Mouse (Mus musculus) retina, embryonic 14.5 days (tissue): Measurements from ENCODE around the gene Syndig1.

Experiments used
- DNase-seq: peaks from one replicate; pipeline ENCODE4 v3.0.0-alpha.2; 2015; ENCODE audit warnings: low spot score

Gene Syndig1

DNA sequence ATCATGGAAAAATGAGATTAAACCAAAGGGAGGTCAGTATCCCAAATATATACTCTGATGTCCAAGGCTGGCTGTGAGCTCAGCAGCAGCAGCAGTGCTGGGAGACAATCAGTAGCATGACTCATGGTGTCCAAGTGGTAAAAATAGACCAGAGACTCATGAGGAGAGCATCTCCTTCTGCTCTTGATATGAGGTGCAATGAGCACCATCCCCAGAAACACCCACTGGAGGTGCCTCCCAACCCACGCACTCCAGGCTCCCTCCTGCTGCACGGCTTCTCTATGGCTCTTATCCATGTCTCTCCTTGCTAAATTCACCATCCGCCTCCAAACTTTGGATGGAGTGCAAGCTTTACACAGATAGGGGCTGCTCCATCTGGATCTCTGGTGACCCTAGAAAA is 44.3 kb downstream of the Syndig1 start:
- no peak for DNase-seq

DNA sequence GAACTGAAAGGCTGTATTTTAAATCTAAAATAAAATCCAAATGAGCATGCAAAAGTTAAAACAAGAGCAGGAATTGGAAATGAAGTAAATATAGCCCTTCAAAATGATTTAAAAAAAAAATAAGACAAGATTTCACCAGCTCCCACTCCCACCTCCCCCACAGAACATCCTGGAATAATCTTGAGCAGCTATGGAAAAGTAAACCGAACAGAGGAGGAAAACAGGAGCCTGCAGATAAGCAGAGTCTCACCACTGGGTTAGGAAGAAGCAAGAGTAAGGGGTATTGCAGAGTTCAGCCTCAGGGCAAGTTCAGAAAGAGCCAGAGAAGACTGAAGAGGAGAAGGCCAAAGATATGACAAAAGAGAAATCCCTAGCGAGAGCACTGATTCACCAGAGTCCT is 48.9 kb downstream of the Syndig1 start:
- no peak for DNase-seq

GRCm38 (mm10) chr2:149887634-149888033 is 58.6 kb downstream of the Syndig1 start:
- no peak for DNase-seq

- DNase-seq = peak; percentile 53
Measured at GRCm38 (mm10) chr2:149891647-149892046, 62.6 kb downstream of the Syndig1 start.

GRCm38 (mm10) chr2:149896337-149896736 is 67.3 kb downstream of the Syndig1 start:
- DNase-seq = no peak

DNA sequence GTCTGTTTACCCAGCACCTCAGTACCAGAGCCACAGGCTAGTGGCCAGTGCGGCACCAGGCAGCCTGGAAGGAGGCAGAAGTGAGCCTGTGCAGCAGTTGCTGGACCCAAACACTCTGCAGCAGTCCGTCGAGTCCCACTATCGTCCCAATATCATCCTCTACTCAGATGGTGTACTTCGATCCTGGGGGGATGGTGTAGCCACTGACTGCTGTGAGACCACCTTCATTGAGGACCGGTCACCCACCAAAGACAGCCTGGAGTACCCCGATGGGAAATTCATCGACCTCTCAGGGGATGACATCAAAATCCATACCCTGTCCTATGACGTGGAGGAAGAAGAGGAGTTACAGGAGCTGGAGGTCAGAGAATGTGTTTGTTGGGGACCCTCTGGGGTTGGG is 70.6 kb downstream of the Syndig1 start:
- no peak for DNase-seq

GRCm38 (mm10) chr2:149900606-149901005 is 71.6 kb downstream of the Syndig1 start:
- DNase-seq = no peak

DNA sequence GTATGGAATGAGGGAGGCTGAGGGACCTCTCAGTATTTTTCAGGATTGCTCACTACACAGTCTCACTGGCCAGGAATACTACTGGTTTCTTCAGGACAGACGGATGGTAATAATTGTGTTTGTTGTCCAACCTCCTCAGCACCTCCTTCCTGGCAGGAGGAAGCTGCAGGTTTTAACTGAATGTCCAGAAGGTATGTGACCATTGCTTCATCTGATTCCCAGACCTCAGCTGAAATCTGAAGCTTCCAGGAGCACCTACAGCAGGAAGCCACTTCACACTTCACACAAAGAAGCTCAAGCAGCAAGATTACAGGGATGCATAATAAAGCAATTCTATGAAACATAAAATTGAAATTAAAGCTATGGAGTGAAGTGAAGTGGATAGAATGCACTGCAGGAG is 75.4 kb downstream of the Syndig1 start:
- DNase-seq = no peak

DNA sequence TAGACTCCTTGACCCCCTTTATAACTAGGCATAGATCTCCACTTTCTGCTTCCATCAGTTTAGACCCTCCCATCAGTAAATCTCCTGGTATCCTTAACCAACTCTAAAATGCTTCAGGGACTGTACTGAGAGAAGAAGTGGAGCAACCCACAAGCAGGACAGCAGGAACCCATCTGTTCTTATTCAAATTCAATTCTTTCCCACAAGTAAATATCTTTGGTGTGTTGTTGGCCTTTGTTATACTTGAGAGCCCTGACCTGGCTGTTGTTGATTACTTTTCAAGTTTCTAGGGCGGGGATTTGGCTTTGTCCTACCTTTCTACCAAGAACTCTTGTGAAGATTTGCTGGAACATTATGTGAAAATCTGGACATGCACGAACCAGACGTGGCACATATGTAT is 77.7 kb downstream of the Syndig1 start:
- no peak for DNase-seq

DNA sequence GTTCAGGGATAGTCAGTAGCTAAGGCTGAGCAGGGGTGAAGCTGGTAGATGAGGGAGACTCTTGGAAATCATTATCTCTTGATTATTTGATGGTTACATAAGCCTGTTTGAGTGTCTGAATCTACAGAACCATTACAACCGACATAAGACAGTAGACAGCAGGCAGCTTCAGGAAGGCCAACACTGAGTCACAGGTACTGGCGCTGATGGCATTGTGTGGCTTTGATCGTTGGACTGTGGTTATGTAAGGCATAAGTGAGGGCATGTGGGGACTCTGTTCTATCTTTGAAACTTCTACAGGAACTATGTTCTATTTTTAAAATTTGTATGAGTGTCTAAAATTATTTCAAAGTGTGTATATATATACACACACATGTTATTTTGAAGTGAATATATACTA is 88.2 kb downstream of the Syndig1 start:
- DNase-seq = no peak

DNA sequence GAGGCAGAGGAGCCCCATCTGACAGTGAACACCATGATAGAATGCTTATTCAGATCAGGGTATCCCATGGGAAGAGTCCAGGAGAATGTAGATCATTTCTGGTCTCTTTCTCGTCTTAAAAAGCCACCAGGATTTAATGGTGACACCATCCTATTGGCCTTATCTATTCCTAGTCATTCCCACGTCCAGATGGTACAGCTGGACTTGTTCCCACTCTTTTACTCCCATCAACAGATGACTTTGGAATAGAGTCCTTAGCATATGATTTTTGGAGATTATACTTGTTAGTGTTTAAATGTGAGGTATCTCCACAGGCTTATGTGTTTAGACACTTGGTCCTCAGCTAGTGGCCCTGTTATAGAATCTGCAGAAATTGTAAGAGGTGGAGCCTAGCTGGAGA is 94.5 kb downstream of the Syndig1 start:
- DNase-seq = no peak

- DNase-seq = no peak
Measured at GRCm38 (mm10) chr2:149925911-149926310, 96.9 kb downstream of the Syndig1 start.

DNA sequence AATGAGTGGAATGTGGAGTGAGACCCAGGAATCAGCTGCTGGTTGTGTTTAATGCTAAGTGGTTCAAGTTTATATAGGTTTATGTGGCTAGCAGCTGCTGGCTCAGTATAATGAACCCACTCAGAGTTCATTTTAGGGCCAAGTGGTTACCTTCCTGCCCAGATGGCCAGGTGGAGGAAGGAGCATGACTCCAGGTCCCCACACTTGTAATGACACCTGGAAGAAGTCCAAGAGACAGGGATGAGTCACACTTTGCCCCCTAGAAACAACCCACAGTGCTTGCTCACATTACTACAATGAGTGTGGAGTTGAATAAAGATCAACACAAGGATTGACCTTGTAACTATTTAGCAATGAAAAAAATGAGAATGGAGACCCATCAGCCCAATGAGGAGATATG is 98.0 kb downstream of the Syndig1 start:
- no peak for DNase-seq

- no peak for DNase-seq
Measured at GRCm38 (mm10) chr2:149927481-149927880, 98.5 kb downstream of the Syndig1 start.

GRCm38 (mm10) chr2:149929986-149930385 is 101.0 kb downstream of the Syndig1 start:
- no peak for DNase-seq

- no peak for DNase-seq
Measured at GRCm38 (mm10) chr2:149931111-149931510, 102.1 kb downstream of the Syndig1 start.

- no peak for DNase-seq
Measured at GRCm38 (mm10) chr2:149932095-149932494, 103.1 kb downstream of the Syndig1 start.

DNA sequence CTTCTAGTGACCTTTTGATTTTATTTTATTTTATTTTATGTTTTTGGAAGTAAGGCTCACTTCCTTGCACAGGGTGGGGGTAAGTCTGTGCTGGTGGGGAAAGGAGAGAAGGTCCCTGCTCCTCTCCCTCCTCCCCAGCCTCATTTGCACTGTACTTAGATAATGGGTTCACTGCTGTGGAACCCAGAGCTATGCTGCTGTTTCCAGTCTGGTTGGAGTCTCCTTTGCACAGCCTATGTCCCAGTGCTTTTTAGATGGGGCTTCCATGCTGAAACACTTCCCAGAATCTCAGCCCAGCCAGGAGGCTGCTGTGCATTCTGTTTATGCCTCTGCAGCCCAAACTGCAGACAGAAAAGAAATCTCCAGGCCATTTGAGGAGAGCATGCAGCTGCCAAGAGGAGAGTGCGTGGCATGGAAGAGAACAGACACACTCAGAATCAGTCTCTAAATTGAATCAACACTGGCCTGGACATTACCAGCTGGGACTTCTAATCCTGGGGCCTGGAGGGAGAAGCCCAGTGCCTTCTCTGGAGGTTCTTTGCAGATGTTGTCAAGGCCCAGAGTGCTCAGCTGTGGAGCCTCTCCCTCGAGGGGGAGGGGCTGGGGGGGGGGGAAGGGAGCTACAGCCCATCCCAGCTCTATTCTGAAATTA is 104.4 kb downstream of the Syndig1 start:
- no peak for DNase-seq

GRCm38 (mm10) chr2:149934139-149934538 is 105.1 kb downstream of the Syndig1 start:
- DNase-seq = peak; percentile 13

GRCm38 (mm10) chr2:149938829-149939228 is 109.8 kb downstream of the Syndig1 start:
- no peak for DNase-seq

DNA sequence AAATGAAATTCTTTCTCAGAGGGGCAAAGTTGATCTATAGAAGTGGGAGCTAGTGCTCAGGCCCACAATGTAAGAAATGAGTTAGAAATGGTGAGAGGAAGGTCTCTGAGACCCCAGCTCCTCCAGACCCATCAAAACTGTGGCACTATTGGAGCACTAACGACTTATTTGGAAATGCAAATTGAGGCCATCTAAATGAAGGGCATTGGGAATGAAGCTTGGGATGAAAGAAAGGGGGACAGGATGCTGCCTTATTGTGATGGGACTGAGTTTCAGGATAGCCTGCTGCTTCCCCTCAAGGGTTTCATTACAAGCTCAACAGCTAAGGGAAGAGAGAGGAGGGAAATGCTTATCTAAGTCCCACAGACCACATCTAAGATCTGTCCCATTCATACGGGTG is 110.6 kb downstream of the Syndig1 start:
- DNase-seq = no peak

GRCm38 (mm10) chr2:149950641-149951040 is 121.6 kb downstream of the Syndig1 start:
- DNase-seq = no peak

- peak; percentile 4 for DNase-seq
Measured at GRCm38 (mm10) chr2:149971014-149971413, 142.0 kb downstream of the Syndig1 start.

- no peak for DNase-seq
Measured at GRCm38 (mm10) chr2:149973583-149973982, 144.6 kb downstream of the Syndig1 start.

DNA sequence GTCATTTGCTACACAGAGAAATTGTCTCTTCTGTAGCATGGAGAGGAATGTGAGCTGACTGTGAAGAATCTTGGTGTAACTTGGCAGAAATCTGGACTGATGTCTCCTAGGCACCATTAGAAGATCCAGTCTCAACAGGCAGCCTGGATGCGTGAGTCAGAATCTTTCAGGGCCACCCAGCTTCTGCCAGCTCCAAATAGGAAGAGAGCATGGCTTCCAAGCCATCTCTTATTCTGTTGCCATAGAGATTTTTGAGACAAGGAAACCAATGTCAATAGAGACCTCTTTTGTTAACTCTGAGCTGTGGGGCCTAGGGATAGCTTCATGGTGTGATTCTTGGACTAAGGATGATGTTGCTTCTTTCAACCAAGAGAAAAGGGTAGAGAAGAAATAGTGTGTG is 151.4 kb downstream of the Syndig1 start:
- DNase-seq = no peak
